Mouse (Mus musculus): Measurements from ENCODE around the gene Arhgef39. TPM values are rescaled to one million over a fixed set of nuclear protein-coding genes. Genes with fewer than 3 reads are reported as not detected.

Arhgef39 gene
- polyA plus RNA-seq, 1 experiment: 66.9 TPM

Other genes with a start within 250 kb of the Arhgef39 start
- gene Atp8b5, start 232.5 kb downstream of the Arhgef39 start, polyA plus RNA-seq (2012; rRNA removed): 0.02 and 0.08 TPM in 2 replicates
- 7.4 and 7.6 TPM in 2 replicates for gene Rusc2, start 117.7 kb downstream of the Arhgef39 start, polyA plus RNA-seq (2012; rRNA removed)
- gene Fam166b, start 70.6 kb downstream of the Arhgef39 start, polyA plus RNA-seq (2012; rRNA removed): 0.08 and 0.14 TPM in 2 replicates
- gene Tesk1, start 57.8 kb downstream of the Arhgef39 start, polyA plus RNA-seq (2012; rRNA removed): 49.2 and 55.0 TPM in 2 replicates
- gene Cd72, start 45.1 kb downstream of the Arhgef39 start, polyA plus RNA-seq (2012; rRNA removed): 14.6 and 14.9 TPM in 2 replicates
- 1.7 and 1.8 TPM in 2 replicates for gene Sit1, start 16.0 kb downstream of the Arhgef39 start, polyA plus RNA-seq (2012; rRNA removed)
- 187 and 232 TPM in 2 replicates for gene Ccdc107, start 6.8 kb downstream of the Arhgef39 start, polyA plus RNA-seq (2012; rRNA removed)
- gene Car9, start 7.3 kb upstream of the Arhgef39 start, polyA plus RNA-seq (2012; rRNA removed): 50.4 and 64.5 TPM in 2 replicates
- 118 and 122 TPM in 2 replicates for gene Tpm2, start 24.1 kb upstream of the Arhgef39 start, polyA plus RNA-seq (2012; rRNA removed)
- 66.0 and 86.4 TPM in 2 replicates for gene Creb3, start 62.6 kb upstream of the Arhgef39 start, polyA plus RNA-seq (2012; rRNA removed)
- gene Tln1, start 63.0 kb upstream of the Arhgef39 start, polyA plus RNA-seq (2012; rRNA removed): 48.4 and 72.5 TPM in 2 replicates
- 25.9 and 45.4 TPM in 2 replicates for gene Rgp1, start 79.0 kb upstream of the Arhgef39 start, polyA plus RNA-seq (2012; rRNA removed)
- gene Gba2, start 79.2 kb upstream of the Arhgef39 start, polyA plus RNA-seq (2012; rRNA removed): 6.3 and 10.3 TPM in 2 replicates
- gene Msmp, start 84.8 kb upstream of the Arhgef39 start, polyA plus RNA-seq (2012; rRNA removed): not detected in 2 replicates
- 7.3 and 9.0 TPM in 2 replicates for gene Npr2, start 132.2 kb upstream of the Arhgef39 start, polyA plus RNA-seq (2012; rRNA removed)
- 0.38 and 0.81 TPM in 2 replicates for gene Spag8, start 153.9 kb upstream of the Arhgef39 start, polyA plus RNA-seq (2012; rRNA removed)
- gene Hint2, start 156.8 kb upstream of the Arhgef39 start, polyA plus RNA-seq (2012; rRNA removed): 80.6 and 90.2 TPM in 2 replicates
- 2.0 and 2.3 TPM in 2 replicates for gene Tmem8b, start 169.3 kb upstream of the Arhgef39 start, polyA plus RNA-seq (2012; rRNA removed)
- 0.02 and 0.07 TPM in 2 replicates for gene Fam221b, start 169.4 kb upstream of the Arhgef39 start, polyA plus RNA-seq (2012; rRNA removed)
- gene Olfr70, start 201.1 kb upstream of the Arhgef39 start, polyA plus RNA-seq (2012; rRNA removed): not detected in 2 replicates
- not detected in 2 replicates for gene Olfr71, start 210.6 kb upstream of the Arhgef39 start, polyA plus RNA-seq (2012; rRNA removed)
- 1.9 and 2.3 TPM in 2 replicates for gene Hrct1, start 227.5 kb upstream of the Arhgef39 start, polyA plus RNA-seq (2012; rRNA removed)
- 0.68 and 1.5 TPM in 2 replicates for gene Spaar, start 230.3 kb upstream of the Arhgef39 start, polyA plus RNA-seq (2012; rRNA removed)

All from large intestine, adult 2 months (tissue).